Mouse (Mus musculus) CD8-positive naive resting alpha-beta T cell, adult 2 months (primary cell): ENCODE results near the gene Grk3.

Source experiments
- DNase-seq, 2 experiments: peaks; one replicate each; pipeline ENCODE4 v3.0.0; 2022; ENCODE audit warnings: low read depth in 2 of 2, low spot score in 2 of 2

Gene Grk3

DNA sequence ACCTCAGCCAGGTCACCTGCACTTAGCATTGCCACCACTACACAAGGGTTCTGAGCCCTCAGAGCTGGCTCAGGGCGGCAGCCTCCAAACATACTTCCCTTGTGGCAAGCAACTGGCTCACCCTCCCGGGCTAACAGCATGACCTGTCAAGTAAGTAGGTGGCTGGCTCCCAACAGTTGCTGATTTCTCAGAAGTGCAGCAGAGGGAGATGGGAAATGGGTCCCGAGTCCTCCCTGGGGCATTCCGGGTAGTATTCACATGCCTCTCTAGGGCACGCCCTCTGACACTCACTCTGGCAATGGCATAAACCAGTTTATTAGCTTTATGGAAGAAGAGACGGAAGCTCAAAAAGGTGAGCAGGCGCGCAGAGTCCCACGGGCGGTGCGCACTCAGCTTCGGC lies 74.6 kb downstream of the Grk3 start:
- no peak for DNase-seq

- no peak for DNase-seq
Observed at GRCm38 (mm10) chr5:112936632-112937031, 79.0 kb downstream of the Grk3 start.

GRCm38 (mm10) chr5:112935436-112935835 lies 80.2 kb downstream of the Grk3 start:
- no peak for DNase-seq

DNA sequence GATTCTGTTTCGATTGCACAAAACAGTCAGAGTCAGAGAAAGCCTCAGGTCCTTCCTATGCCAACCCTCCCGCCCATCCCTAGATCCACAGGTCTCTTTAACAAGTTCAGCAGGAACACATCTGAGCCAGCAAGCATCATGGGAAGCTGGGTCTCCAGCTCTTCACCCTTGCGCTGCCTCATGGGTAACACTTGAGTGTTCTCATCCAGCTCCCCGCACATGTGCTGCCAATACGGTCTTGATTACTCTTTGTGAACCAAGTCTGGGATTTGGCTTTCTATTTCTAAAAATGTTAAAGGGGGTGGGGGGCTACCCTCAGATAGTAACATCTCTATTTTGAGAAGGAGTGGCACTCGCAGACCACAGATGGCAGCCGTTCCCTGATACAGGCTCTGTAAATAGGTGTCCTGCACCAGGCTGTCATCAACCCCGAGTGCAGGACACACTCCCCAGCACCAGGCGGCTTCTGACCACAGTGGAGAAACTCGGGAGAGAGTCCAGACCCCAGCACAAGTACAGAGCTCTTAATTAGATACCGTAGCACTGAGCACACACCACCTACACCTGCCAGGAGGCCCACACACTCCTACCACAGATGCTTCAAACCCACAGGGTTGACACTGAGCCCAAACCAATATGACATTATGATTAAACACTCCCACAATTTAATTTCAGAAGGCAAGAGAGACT lies 82.6 kb downstream of the Grk3 start:
- DNase-seq, result no peak

DNA sequence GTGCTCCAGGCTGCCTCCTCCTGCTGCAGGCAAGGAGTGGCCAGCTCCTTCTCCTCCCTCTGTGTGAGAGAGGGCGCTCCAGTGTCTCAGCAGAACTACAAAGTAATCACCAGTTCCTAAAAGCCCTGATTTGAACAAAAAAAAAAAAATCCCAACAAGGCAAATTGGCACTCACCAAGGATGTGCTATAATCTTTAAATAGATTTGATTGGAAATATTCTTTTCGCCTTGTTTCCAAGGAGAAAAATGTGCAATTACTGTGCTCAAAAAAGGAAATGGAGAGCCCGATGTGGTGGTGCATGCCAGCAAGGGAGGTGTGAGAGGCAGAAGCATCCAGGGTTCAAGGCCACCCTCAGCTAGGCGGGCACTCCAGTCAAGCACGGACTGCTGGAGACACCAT lies 83.7 kb downstream of the Grk3 start:
- DNase-seq, result no peak

- DNase-seq, result no peak
Observed at GRCm38 (mm10) chr5:112928201-112928881, 87.2 kb downstream of the Grk3 start.

- DNase-seq, result no peak
Observed at GRCm38 (mm10) chr5:112925422-112925821, 90.2 kb downstream of the Grk3 start.

DNA sequence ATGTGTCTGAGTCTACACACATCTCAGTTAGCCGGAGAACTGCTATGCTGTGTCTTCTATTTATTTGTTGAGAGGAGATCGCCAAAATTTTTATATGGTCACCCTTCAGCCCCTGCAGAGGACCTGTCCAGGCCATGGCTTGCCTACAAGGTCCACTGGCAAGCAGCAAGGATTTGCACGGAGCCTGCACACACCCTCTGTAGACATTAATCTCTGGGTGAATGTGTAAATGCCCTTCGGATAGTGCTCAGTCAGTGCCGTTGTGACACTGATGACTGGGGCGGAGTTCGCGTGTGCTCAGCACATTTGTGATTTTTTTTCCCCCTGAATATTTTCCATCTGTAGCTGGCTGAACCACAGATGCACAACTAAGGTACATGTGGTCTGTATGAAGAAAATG lies 90.8 kb downstream of the Grk3 start:
- DNase-seq, result no peak

DNA sequence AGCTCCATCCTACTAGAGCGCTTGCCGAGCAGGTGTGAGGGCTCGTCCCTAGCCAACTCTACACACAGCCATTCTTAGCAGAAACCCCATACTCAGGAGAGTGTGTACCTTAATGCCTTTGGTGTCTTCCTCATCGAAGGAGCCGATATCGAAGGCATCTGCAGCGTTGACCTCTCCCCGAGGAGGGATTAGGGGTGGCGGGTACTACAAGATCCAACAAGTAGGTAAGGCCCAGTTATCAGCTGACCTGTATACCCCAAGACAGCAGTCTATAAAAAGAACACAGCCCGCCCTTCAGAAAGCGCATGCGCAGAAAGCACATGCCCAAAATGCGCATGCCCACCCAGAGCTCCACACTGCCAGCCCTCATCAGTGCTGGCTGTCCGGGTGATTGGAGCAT lies 91.8 kb downstream of the Grk3 start:
- DNase-seq, result no peak

DNA sequence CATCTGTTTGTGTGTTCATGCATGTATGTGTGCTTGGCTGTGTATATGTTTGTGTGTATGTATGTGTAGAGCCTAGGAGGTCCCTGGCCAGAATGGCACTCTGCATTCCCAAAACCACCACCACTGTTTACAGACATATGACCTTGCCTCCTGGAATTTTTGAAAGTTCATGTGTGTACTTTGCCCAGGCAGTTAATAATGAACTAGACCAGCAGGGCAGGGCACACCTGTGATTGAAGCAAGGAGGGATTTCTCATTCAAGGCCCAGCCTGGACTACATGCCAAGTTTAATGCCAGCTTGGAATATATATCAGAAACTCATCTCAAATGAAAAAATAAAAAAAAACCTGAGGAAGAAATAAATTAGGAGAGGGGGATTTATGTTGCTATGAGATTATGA lies 93.7 kb downstream of the Grk3 start:
- DNase-seq, result no peak

- DNase-seq, result no peak
Observed at GRCm38 (mm10) chr5:112910381-112910780, 105.2 kb downstream of the Grk3 start.

- no peak for DNase-seq
Observed at GRCm38 (mm10) chr5:112908169-112908614, 107.4 kb downstream of the Grk3 start.

DNA sequence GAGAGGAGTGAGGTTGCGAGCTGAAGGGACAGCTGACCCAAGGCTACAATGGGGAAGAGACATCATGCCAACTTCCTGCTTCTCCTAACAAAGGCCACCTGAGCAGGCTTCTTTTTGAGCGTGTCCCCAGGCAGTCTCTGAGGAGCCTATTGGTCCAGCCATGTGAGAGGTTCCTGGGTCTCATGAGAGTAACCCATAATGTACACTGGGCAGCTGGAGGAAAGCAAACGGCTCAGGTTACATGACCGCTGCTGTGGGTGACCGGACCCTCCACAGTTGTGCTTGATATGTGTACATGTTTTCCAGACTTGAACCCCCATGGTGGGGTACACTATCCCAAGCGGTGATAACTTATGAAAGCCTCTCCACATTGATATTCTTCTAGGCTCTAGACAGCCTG lies 108.1 kb downstream of the Grk3 start:
- no peak for DNase-seq

- no peak for DNase-seq
Observed at GRCm38 (mm10) chr5:112895674-112896654, 119.6 kb downstream of the Grk3 start, which contains the start of gene Myo18b. Gene Myo18b (minus strand): TSS chr5:112896362.

DNA sequence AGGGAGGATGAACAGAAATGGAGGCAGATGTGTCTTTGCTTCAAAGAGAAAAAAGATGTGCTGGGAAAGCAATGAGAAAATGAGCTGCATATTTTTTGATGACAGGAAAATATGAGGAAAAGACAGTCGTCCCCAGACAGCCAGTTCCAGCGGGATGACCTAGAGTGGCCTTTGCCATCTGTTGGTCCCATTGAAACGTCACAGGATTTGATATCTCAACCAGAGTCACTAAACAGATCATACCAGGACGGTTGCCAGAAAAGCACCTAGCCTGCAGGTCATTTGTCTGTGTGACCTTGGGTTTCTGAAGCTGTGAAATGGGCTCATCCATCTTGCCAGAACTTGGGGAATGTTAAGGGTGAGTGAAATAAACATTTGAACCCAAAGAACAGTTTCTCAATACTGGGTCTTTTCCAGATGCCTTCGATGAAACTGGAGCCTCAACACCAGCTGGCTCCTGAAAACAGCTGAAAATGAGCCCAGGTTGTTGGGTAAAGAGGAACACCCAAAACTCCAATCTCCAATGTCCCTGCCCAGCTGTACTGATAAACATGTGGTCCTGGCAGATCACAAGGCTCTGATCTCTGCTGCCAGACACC lies 122.0 kb downstream of the Grk3 start:
- no peak for DNase-seq

DNA sequence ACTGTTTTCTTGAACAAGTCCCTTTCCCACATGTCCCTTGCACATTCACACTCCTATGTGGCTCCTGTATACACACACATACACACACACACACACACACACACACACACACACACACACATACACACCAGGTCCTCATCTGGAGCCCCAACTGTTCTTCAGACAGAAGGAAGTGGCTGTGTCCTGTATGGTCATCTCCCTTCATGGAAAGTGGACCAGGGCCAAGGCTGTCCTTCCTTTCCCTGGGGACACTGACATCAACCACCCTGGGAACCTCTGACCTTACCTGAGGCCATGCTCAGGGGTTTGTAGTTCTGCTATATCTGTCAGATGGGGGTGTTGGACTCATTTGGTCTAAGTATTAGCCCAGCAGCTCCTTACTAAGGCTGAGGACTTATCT lies 123.2 kb downstream of the Grk3 start:
- no peak for DNase-seq

- no peak for DNase-seq
Observed at GRCm38 (mm10) chr5:112888651-112889050, 126.9 kb downstream of the Grk3 start.

- no peak for DNase-seq
Observed at GRCm38 (mm10) chr5:112886687-112887491, 128.7 kb downstream of the Grk3 start.

- DNase-seq, result no peak
Observed at GRCm38 (mm10) chr5:112877391-112878115, 138.0 kb downstream of the Grk3 start.
